Mouse (Mus musculus) spleen, adult 12 weeks (tissue): Measurements from ENCODE around the gene Gsk3b.
A peak's percentile ranks its signal among the peaks of the same experiment; 100 is the strongest.
"Not testable (repeated sequence)": the region's sequence is repeated elsewhere in the genome, so short reads cannot be mapped to it uniquely, and the experiment has no call there.

Experiments
- DNase-seq: peaks from one replicate; pipeline ENCODE4 v3.0.0; 2022; ENCODE audit warnings: low spot score

Gsk3b gene

GRCm38 (mm10) chr16:38189952-38190351, 101.2 kb downstream of the Gsk3b start:
- DNase-seq: no peak

- DNase-seq: no peak
Measured at GRCm38 (mm10) chr16:38190531-38190930, 101.7 kb downstream of the Gsk3b start.

GRCm38 (mm10) chr16:38191460-38191859, 102.7 kb downstream of the Gsk3b start:
- no peak for DNase-seq

- DNase-seq: no peak
Measured at GRCm38 (mm10) chr16:38192640-38193039, 103.8 kb downstream of the Gsk3b start.

GRCm38 (mm10) chr16:38197299-38197698, 108.5 kb downstream of the Gsk3b start:
- DNase-seq: peak; percentile 15

GRCm38 (mm10) chr16:38205272-38205671, 116.5 kb downstream of the Gsk3b start:
- DNase-seq: no peak

- not testable (repeated sequence) for DNase-seq
Measured at GRCm38 (mm10) chr16:38222491-38222890, 133.7 kb downstream of the Gsk3b start.

GRCm38 (mm10) chr16:38236936-38237585, 148.3 kb downstream of the Gsk3b start:
- DNase-seq: no peak

- DNase-seq: peak; percentile 49
Measured at GRCm38 (mm10) chr16:38239729-38240128, 150.9 kb downstream of the Gsk3b start.

GRCm38 (mm10) chr16:38240167-38240566, 151.4 kb downstream of the Gsk3b start:
- no peak for DNase-seq

GRCm38 (mm10) chr16:38244111-38244510, 155.3 kb downstream of the Gsk3b start:
- DNase-seq: no peak

GRCm38 (mm10) chr16:38245379-38245778, 156.6 kb downstream of the Gsk3b start:
- no peak for DNase-seq

GRCm38 (mm10) chr16:38245849-38246585, 157.2 kb downstream of the Gsk3b start:
- no peak for DNase-seq

GRCm38 (mm10) chr16:38248331-38248961, 159.6 kb downstream of the Gsk3b start:
- DNase-seq: no peak

GRCm38 (mm10) chr16:38250467-38250866, 161.7 kb downstream of the Gsk3b start:
- no peak for DNase-seq

- no peak for DNase-seq
Measured at GRCm38 (mm10) chr16:38254001-38254400, 165.2 kb downstream of the Gsk3b start.

- DNase-seq: no peak
Measured at GRCm38 (mm10) chr16:38255107-38255506, 166.3 kb downstream of the Gsk3b start.

GRCm38 (mm10) chr16:38255927-38256326, 167.1 kb downstream of the Gsk3b start:
- DNase-seq: no peak

GRCm38 (mm10) chr16:38271601-38272000, 182.8 kb downstream of the Gsk3b start:
- DNase-seq: no peak

GRCm38 (mm10) chr16:38272483-38272882, 183.7 kb downstream of the Gsk3b start:
- DNase-seq: no peak

GRCm38 (mm10) chr16:38274737-38275136, 185.9 kb downstream of the Gsk3b start:
- no peak for DNase-seq

GRCm38 (mm10) chr16:38279794-38280193, 191.0 kb downstream of the Gsk3b start:
- DNase-seq: no peak

- DNase-seq: no peak
Measured at GRCm38 (mm10) chr16:38280951-38281350, 192.2 kb downstream of the Gsk3b start.
